Mouse (Mus musculus) MEL (cell line): Measurements from ENCODE around the gene Slc35c1. TPM values are rescaled to one million over a fixed set of nuclear protein-coding genes. Genes with fewer than 3 reads are reported as not detected.

ENCODE experiments used
- DNase-seq: peaks from one replicate; pipeline ENCODE4 v3.0.0; 2011; ENCODE audit warnings: low read depth, low spot score
- H3K27ac ChIP-seq: 2 replicates; pipeline ENCODE4 v1.5.1; 2012; ENCODE audit warnings: low read depth, mild to moderate bottlenecking, control low read depth, low read length, moderate library complexity; ENCODE audit not compliant: control insufficient read depth
- H3K27me3 ChIP-seq, 2 experiments: fragments of 150-350 bp in 1 of 2; sonication (generic) in 1 of 2; 2 replicates each; pipeline ENCODE4 v1.6.1; 2012; ENCODE audit warnings: low read length in 2 of 2, mild to moderate bottlenecking in 2 of 2, improper control_type of control experiment in 1 of 2, moderate library complexity in 1 of 2; ENCODE audit not compliant: insufficient read depth in 2 of 2, control insufficient read depth in 1 of 2
- H3K36me3 ChIP-seq, 2 experiments: 2 replicates each; pipeline ENCODE4 v1.6.1; 2012 to 2014; ENCODE audit warnings: low read length in 2 of 2, improper control_type of control experiment in 1 of 2, inconsistent platforms in 1 of 2, mild to moderate bottlenecking in 1 of 2; ENCODE audit not compliant: insufficient read depth in 2 of 2, control insufficient read depth in 1 of 2
- H3K4me1 ChIP-seq, 2 experiments: fragments of 150-350 bp in 1 of 2; sonication (generic) in 1 of 2; 2 replicates each; pipeline ENCODE4 v1.6.1; 2012; ENCODE audit warnings: low read length in 2 of 2, improper control_type of control experiment in 1 of 2, mild to moderate bottlenecking in 1 of 2; ENCODE audit not compliant: insufficient read depth in 2 of 2, control insufficient read depth in 1 of 2
- H3K4me3 ChIP-seq, 2 experiments: fragments of 150-350 bp in 1 of 2; sonication (generic) in 1 of 2; 2 replicates each; pipeline ENCODE4 v1.5.1; 2012; ENCODE audit warnings: low read depth in 2 of 2, low read length in 2 of 2, mild to moderate bottlenecking in 2 of 2, moderate library complexity in 2 of 2, control low read depth in 1 of 2, improper control_type of control experiment in 1 of 2; ENCODE audit not compliant: control insufficient read depth in 1 of 2, insufficient read depth in 1 of 2
- H3K79me2 ChIP-seq: 2 replicates; pipeline ENCODE4 v1.6.1; 2012; ENCODE audit warnings: mild to moderate bottlenecking, low read length, moderate library complexity; ENCODE audit not compliant: control insufficient read depth, poor library complexity, insufficient read depth
- H3K9ac ChIP-seq: 2 replicates; pipeline ENCODE4 v1.6.1; 2012; ENCODE audit warnings: low read depth, mild to moderate bottlenecking, control low read depth, low read length, moderate library complexity; ENCODE audit not compliant: control insufficient read depth, poor library complexity, severe bottlenecking
- H3K9me3 ChIP-seq: fragments of 150-350 bp; sonication (generic); replicated peaks from 2 replicates; pipeline ENCODE4 v1.6.1; 2012; ENCODE audit warnings: mild to moderate bottlenecking, low read length, improper control_type of control experiment, moderate library complexity; ENCODE audit not compliant: insufficient read depth
- E2F4 ChIP-seq: IDR thresholded peaks from 2 replicates; pipeline ENCODE4 v1.6.1; 2011; ENCODE audit warnings: low read depth, low read length, improper control_type of control experiment, borderline replicate concordance
- ELF1 ChIP-seq: IDR thresholded peaks from 2 replicates; pipeline ENCODE4 v1.6.1; 2014; ENCODE audit warnings: low read depth, mild to moderate bottlenecking, inconsistent platforms, low read length, improper control_type of control experiment, moderate library complexity
- ETS1 ChIP-seq: IDR thresholded peaks from 2 replicates; pipeline ENCODE4 v1.6.1; 2012; ENCODE audit warnings: low read depth, mild to moderate bottlenecking, inconsistent platforms, low read length, improper control_type of control experiment, moderate library complexity
- GABPA ChIP-seq: IDR thresholded peaks from 2 replicates; pipeline ENCODE4 v1.6.1; 2012; ENCODE audit warnings: low read depth, mild to moderate bottlenecking, inconsistent platforms, low read length, improper control_type of control experiment, moderate library complexity
- HCFC1 ChIP-seq: IDR thresholded peaks from 2 replicates; pipeline ENCODE4 v1.6.1; 2012; ENCODE audit warnings: low read depth, mild to moderate bottlenecking, inconsistent platforms, low read length, improper control_type of control experiment, moderate library complexity
- KAT2A ChIP-seq: conservative IDR thresholded peaks from 2 replicates; pipeline ENCODE4 v1.6.1; 2012; ENCODE audit warnings: low read depth, low read length, improper control_type of control experiment, inconsistent platforms
- MAZ ChIP-seq: IDR thresholded peaks from 2 replicates; pipeline ENCODE4 v1.6.1; 2012; ENCODE audit warnings: low read depth, mild to moderate bottlenecking, inconsistent platforms, low read length, improper control_type of control experiment
- MEF2A ChIP-seq: IDR thresholded peaks from 2 replicates; pipeline ENCODE4 v1.6.1; 2014; ENCODE audit warnings: low read depth, mild to moderate bottlenecking, inconsistent platforms, low read length, improper control_type of control experiment; ENCODE audit not compliant: poor library complexity, insufficient replicate concordance, severe bottlenecking; ENCODE audit errors: extremely low read depth
- NELFE ChIP-seq: IDR thresholded peaks from 2 replicates; pipeline ENCODE4 v1.6.1; 2011; ENCODE audit warnings: low read depth, low read length, improper control_type of control experiment
- NRF1 ChIP-seq: IDR thresholded peaks from 2 replicates; pipeline ENCODE4 v1.6.1; 2014; ENCODE audit warnings: low read depth, mild to moderate bottlenecking, inconsistent platforms, low read length, improper control_type of control experiment, moderate library complexity; ENCODE audit not compliant: poor library complexity, insufficient read depth, severe bottlenecking
- POLR2A ChIP-seq, 2 experiments: IDR thresholded peaks; 2 replicates each; pipeline ENCODE4 v1.6.1; 2011 to 2012; ENCODE audit warnings: low read length in 2 of 2, mild to moderate bottlenecking in 2 of 2, control low read depth in 1 of 2, improper control_type of control experiment in 1 of 2, low read depth in 1 of 2, moderate library complexity in 1 of 2; ENCODE audit not compliant: control insufficient read depth in 1 of 2, insufficient read depth in 1 of 2, poor library complexity in 1 of 2
- POLR2AphosphoS5 ChIP-seq: IDR thresholded peaks from 2 replicates; pipeline ENCODE4 v1.6.1; 2012; ENCODE audit warnings: low read depth, borderline replicate concordance, mild to moderate bottlenecking, inconsistent platforms, low read length, moderate library complexity, mixed read lengths
- SMC3 ChIP-seq: IDR thresholded peaks from 2 replicates; pipeline ENCODE4 v1.6.1; 2011; ENCODE audit warnings: low read depth, low read length, improper control_type of control experiment
- TBP ChIP-seq: IDR thresholded peaks from 2 replicates; pipeline ENCODE4 v1.8.0; 2011; ENCODE audit warnings: low read depth, low read length, improper control_type of control experiment
- USF2 ChIP-seq, 2 experiments: IDR thresholded peaks; 2 replicates each; pipeline ENCODE4 v1.6.1; 2011 to 2012; ENCODE audit warnings: improper control_type of control experiment in 2 of 2, low read length in 2 of 2, borderline replicate concordance in 1 of 2, inconsistent platforms in 1 of 2, low read depth in 1 of 2, mild to moderate bottlenecking in 1 of 2; ENCODE audit not compliant: insufficient read depth in 1 of 2
- ZNF384 ChIP-seq: IDR thresholded peaks from 2 replicates; pipeline ENCODE4 v1.6.1; 2012; ENCODE audit warnings: low read depth, mild to moderate bottlenecking, inconsistent platforms, low read length, improper control_type of control experiment
- polyA plus RNA-seq, 2 experiments: library from polyadenylated mRNA; stranded (reverse) in 1 of 2; unstranded in 1 of 2; fragments of >175 nt in 1 of 2; fragments of >200 nt in 1 of 2; gene quantifications; 2 replicates each; pipeline versions ENCODE4 v1.2.1 to v1.2.4; 2012; ENCODE audit warnings: low replicate concordance in 2 of 2, low read depth in 1 of 2; ENCODE audit not compliant: insufficient read length in 2 of 2, insufficient read depth in 1 of 2, missing spikeins in 1 of 2
- total RNA-seq: library from RNA; depleted of rRNA; stranded (reverse); fragments of 300-350 nt; gene quantifications from 2 replicates; pipeline ENCODE4 v1.2.3, GENCODE M21; 2012

Gene Slc35c1
- total and polyA plus RNA-seq, 3 experiments, result 16.8 to 64.5 TPM; not detected in 1

GRCm38 (mm10) chr2:92484256-92485025 is 24.1 kb upstream of the Slc35c1 start:
- H3K4me1 ChIP-seq, result peaks cover 0 to 3% of the 10 kb centered on the region in 2 experiments; a peak in 1 of 4 replicates
- peak overlapping the region; percentile 24 to 34; a peak in 2 of 4 replicates for H3K4me3 ChIP-seq
- no peak overlapping the region for H3K27ac ChIP-seq
- peak; percentile 61 for DNase-seq
- H3K36me3 ChIP-seq, result no peaks in the 10 kb centered on the region
- H3K9me3 ChIP-seq, result no peaks in the 10 kb centered on the region
- H3K9ac ChIP-seq, result peak overlapping the region; percentile 7; the same call in 1 of the 2 replicates
- TF ChIP-seq MAZ, result no peak
- TF ChIP-seq POLR2A (IDR thresholded peaks at IDR 0.05; ENCODE audit: control insufficient read depth in 1 of 2, insufficient read depth in 1 of 2, low read depth in 1 of 2, low read length in 2 of 2, poor library complexity in 1 of 2), result no peak
- peak; percentile 65 for TF ChIP-seq NRF1
- TF ChIP-seq SMC3, result no peak
- peaks cover under 1 to 2% of the 10 kb centered on the region in 2 experiments; a peak in 3 of 4 replicates for H3K27me3 ChIP-seq
- no peaks in the 10 kb centered on the region for H3K79me2 ChIP-seq

- H3K4me3 ChIP-seq, result no peak overlapping the region
- no peaks in the 10 kb centered on the region for H3K79me2 ChIP-seq
- H3K4me1 ChIP-seq, result peaks cover 0 to 3% of the 10 kb centered on the region in 2 experiments; a peak in 1 of 4 replicates
- no peak overlapping the region for H3K9ac ChIP-seq
- no peak overlapping the region for H3K27ac ChIP-seq
- no peaks in the 10 kb centered on the region for H3K9me3 ChIP-seq
- no peak for TF ChIP-seq HCFC1
- TF ChIP-seq TBP, result no peak
- TF ChIP-seq ZNF384, result no peak
- TF ChIP-seq E2F4, result no peak
- no peak for TF ChIP-seq MEF2A
- TF ChIP-seq ELF1, result no peak
- no peak for TF ChIP-seq NELFE
- TF ChIP-seq ETS1, result no peak
- TF ChIP-seq NRF1, result no peak
- TF ChIP-seq POLR2AphosphoS5, result no peak
- no peak for TF ChIP-seq POLR2A (IDR thresholded peaks at IDR 0.05; ENCODE audit: control insufficient read depth in 1 of 2, insufficient read depth in 1 of 2, low read depth in 1 of 2, low read length in 2 of 2, poor library complexity in 1 of 2)
- TF ChIP-seq KAT2A, result no peak
- TF ChIP-seq GABPA, result no peak
- no peak for TF ChIP-seq USF2 (IDR thresholded peaks at IDR 0.05; ENCODE audit: borderline replicate concordance in 1 of 2, insufficient read depth in 1 of 2, low read depth in 1 of 2, low read length in 2 of 2)
- H3K36me3 ChIP-seq, result no peaks in the 10 kb centered on the region
- peaks cover 0 to 2% of the 10 kb centered on the region in 2 experiments; a peak in 3 of 4 replicates for H3K27me3 ChIP-seq
- no peak for DNase-seq
Measured at GRCm38 (mm10) chr2:92483505-92483904, 23.2 kb upstream of the Slc35c1 start.
